Mouse (Mus musculus) neural tube, embryonic 10.5 days (tissue): Measurements from ENCODE around the gene Aes.
A peak's percentile ranks its signal among the peaks of the same experiment; 100 is the strongest.

Experiments
- DNase-seq: peaks from one replicate; pipeline ENCODE4 v3.0.0-alpha.2; 2017; ENCODE audit warnings: low spot score; ENCODE audit errors: extremely low spot score

Aes gene

GRCm38 (mm10) chr10:81544296-81545160, 14.8 kb upstream of the Aes start:
- DNase-seq = peak; percentile 41

DNA sequence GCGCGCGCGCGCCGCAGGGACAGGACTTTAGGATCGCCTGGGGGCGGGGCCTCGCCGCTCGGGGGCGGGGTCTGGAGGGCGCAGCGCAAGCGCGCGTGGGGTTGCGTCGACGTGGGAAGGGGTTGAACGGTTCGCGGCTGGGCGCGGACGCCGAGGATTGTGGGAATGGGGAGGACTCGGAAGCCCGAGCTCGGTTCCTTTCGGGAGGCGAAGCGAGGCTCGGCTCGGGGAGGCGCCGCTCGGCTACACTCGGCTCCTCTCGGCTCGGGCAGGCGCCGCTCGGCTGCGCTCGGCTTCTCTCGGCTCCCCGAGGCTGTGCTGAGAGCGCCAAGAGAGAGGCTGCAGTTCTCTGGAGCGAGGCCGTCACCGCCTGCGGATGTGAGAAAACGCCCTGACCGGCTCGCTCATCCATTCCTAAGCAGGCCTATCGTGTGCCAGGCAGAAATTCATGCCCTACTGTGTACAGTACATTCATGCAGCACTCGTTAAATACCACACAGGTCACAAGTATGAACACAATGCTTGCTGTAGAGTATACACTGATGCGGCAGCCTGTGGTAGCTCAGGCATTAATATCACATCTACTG, 14.0 kb upstream of the Aes start, which contains the start of gene Gna11:
Gna11 (minus strand) TSS at position 30 of the 587 bp plus-strand sequence.
- peak; percentile 100 for DNase-seq

DNA sequence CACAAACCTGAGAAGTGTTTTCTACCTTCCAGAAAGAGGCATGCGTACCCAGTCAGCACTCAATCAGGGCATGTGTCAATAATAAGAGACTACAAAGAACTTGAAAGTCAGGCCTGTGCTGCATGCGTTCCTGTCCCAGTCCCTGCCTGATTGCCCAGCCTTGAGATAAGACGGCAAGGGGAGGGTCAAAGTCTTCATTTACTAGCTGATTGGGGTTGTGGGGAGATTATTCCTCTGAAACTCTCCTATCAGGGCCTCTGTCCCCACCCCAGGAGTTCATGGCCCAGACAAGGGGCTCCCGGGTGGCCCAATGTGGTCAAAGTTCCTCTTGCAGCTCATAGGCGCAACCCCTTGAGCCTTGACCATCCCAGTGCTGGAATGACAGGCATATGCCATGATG, 13.0 kb upstream of the Aes start:
- DNase-seq = no peak

GRCm38 (mm10) chr10:81546788-81547571, 12.3 kb upstream of the Aes start:
- DNase-seq = no peak

GRCm38 (mm10) chr10:81548944-81549343, 10.3 kb upstream of the Aes start:
- no peak for DNase-seq

DNA sequence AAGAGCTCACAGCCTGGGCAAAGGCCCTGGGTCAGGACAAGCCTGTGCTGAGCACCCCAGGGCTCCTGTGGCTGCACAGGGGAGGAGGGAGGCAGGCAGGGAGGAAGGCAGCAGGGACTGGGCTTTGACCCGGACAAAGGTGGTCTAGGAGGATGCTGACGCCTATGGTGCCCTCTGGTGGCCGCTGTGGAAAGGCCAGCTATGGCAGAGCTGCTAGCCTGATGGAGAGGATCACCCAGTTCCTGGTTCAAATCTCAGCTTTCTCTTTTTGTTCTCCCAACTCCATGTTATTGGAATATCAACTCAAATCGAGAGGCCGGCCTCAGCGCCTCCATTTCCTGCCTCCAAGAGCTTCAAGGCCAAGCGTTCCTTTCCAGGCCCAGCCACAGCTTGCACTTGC, 9.0 kb upstream of the Aes start:
- DNase-seq = peak; percentile 76

GRCm38 (mm10) chr10:81551597-81552102, 7.6 kb upstream of the Aes start:
- DNase-seq = peak; percentile 72

- no peak for DNase-seq
Measured at GRCm38 (mm10) chr10:81553232-81553631, 6.1 kb upstream of the Aes start.

GRCm38 (mm10) chr10:81553807-81554755, 5.2 kb upstream of the Aes start:
- no peak for DNase-seq

- no peak for DNase-seq
Measured at GRCm38 (mm10) chr10:81556282-81556681, 3.0 kb upstream of the Aes start.

- no peak for DNase-seq
Measured at GRCm38 (mm10) chr10:81557491-81557890, 1.8 kb upstream of the Aes start.

DNA sequence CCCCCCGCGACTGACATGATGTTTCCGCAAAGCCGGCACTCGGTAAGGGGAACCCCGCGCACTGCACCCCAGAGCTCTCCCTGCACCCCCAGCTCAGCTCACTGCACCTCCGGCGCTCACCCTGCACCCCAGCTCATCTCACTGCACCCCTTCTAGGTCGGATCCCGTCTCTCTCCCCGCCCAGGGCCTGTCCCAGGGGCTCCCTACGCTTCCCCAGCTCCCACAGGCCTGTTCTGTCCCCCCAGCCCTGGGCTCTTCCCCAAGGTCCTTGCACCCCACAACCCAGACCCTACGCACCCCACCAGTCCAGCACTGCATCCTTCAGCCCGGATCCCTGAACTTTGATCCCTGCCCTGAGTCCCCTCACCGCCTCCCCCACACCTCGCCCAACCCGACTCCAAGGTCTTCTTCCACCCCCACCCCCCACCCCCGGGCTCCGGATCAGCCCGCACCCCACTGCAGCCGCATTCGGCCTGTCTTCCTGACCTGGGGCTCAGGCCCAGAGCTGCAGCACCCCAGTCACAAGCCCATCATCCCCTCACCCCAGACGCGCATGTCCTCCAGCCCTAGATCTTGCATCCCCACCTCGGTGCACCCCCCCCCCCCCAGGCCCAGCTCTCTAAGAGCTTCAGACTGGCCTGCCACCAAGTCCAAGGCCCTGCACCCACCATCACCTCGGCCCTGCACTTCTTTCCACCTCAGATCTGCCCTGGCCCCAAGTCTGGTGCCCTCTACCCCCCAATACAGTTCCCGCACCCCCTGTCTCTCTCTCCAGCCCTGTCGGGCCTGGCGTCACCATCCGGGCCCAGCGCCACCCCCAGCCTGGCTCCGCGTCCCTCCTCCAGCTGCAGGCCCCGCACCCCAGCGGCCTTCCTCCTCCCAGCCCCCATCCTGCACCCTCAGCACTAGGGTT, 595 bp downstream of the Aes start:
- DNase-seq = peak; percentile 45

DNA sequence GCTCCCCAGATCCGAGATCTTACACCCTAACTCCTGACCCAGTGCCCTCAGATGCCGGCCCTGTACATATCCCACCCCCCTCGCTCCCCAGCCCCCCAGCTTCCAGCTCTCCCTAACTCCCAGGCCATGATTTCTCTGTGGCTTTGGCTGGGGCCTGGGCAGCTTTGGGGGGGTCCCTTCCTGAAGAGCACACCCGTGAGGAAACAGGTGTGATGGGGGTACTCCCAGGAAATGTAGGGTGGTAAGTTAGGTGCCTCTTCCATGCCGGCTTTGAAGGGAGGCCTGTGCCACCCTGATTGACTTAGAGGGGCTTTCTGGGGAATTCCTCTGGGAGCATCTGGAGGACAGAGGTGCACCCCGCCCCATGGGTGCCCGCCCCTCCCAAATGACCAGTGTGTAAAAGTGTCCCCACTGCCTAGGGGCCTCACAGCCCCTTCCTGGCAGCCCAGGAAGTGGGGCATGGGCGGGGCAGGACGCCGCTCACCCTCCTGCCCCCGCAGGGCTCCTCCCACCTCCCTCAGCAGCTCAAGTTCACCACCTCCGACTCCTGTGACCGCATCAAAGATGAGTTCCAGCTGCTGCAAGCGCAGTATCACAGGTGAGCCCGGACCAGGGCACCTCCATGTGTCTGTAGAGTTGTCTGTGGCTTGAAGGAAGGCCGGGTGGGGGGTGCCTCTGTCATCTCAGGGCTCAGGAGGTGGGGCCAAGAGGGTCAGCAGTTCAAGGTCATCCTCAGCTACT, 1.6 kb downstream of the Aes start:
- peak; percentile 47 for DNase-seq

DNA sequence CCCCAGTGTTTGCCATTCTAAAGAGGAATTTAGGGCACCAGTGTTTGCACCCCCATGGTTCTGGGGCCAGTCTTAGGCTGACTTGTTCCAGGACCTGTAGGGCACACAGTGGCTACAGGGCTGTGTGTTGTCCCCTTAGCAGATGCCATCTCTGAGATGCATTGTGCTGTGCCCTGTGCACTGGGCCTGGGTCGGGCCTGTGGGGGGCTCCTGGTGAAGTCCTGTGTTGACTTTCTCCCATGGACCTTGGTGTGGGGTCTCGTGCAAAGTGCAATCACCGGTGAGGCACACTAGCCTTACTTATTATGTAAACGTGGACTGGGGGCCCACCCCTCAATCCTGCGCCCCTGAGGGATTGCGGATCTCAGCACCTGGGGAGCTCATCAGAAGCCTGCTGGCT, 3.1 kb downstream of the Aes start:
- no peak for DNase-seq

DNA sequence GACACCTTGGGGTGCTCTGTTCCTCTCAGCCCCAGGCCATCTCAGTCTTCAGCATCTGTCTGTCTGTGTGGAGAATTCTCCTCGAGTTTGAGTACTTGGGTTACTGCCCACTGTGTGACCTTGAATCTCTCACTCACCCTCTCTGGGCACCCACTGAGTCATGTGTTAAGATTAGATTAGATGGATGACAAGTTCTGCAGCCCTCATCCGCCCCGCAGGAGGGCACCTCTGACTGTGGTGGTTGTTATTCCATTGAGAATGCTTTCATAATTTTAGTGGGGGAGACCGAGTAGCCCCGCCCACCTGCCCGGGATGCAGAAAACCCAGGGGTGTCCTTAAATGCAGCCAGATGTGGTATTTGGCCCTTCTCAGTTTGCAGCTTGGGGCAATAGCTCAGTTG, 4.2 kb downstream of the Aes start:
- no peak for DNase-seq

DNA sequence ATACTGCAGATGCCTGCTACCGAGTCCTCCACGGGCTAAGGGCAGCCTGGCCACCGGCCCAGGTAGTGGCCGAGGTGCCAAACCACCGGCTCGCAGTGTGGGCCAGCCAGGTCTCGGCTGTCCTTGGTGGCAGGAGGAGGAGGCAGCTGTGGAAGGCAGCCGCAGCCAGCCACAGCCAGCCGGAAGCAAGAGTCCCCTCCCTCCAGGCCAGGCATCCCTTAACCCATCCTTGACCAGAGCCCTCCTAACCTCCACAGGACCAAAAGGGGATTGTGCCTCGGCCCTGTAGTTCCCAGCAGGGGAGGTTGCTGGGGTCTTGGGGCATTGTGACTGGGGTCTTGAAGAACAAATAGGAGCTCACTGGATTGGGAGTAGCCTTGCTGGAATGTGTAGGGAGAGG, 4.9 kb downstream of the Aes start:
- DNase-seq = peak; percentile 54

- peak; percentile 61 for DNase-seq
Measured at GRCm38 (mm10) chr10:81564734-81565133, 5.4 kb downstream of the Aes start.

GRCm38 (mm10) chr10:81565257-81566228, 6.3 kb downstream of the Aes start:
- no peak for DNase-seq
